Mouse (Mus musculus) large intestine, adult 2 months (tissue): ENCODE results near the gene Gtpbp1. TPM values are rescaled to one million over a fixed set of nuclear protein-coding genes. Genes with fewer than 3 reads are reported as not detected.
A peak's percentile ranks its signal among the peaks of the same experiment; 100 is the strongest.

ENCODE experiments used
- DNase-seq: peaks from one replicate; pipeline ENCODE4 v3.0.0-alpha.2; 2012; ENCODE audit warnings: low read depth, low spot score
- WGBS: fragments of 180-500 bp; shearing (Covaris S2); methylation state at CpG from one replicate; pipeline ENCODE4 v1.1.7; 2018; 5-methylcytosine and 5-hydroxymethylcytosine counted together
- polyA plus RNA-seq: library from polyadenylated mRNA; depleted of rRNA; stranded (reverse); fragments of >200 nt; gene quantifications from 2 replicates; pipeline ENCODE4 v1.2.3, GENCODE M21; 2012

Gtpbp1 gene
- polyA plus RNA-seq, 1 experiment, result 28.8 TPM

- no peak for DNase-seq
- WGBS, result 93% methylated on average over 5 of the region's 5 CpGs
Observed at GRCm38 (mm10) chr15:79708229-79708822, 17.7 kb downstream of the Gtpbp1 start.

GRCm38 (mm10) chr15:79715646-79716045, 25.0 kb downstream of the Gtpbp1 start:
- DNase-seq, result no peak
- 95% methylated on average over 7 of the region's 7 CpGs for WGBS

GRCm38 (mm10) chr15:79716710-79717109, 26.1 kb downstream of the Gtpbp1 start:
- no peak for DNase-seq

GRCm38 (mm10) chr15:79720267-79720666, 29.6 kb downstream of the Gtpbp1 start:
- no peak for DNase-seq
- WGBS, result 89% methylated on average over 8 of the region's 8 CpGs

More at GRCm38 (mm10) chr15:79716710-79717109, 26.1 kb downstream of the Gtpbp1 start:
- WGBS, result 94% methylated on average over 6 of the region's 6 CpGs

- DNase-seq, result no peak
- WGBS, result 83% methylated on average over 4 of the region's 4 CpGs
Observed at GRCm38 (mm10) chr15:79720796-79721195, 30.2 kb downstream of the Gtpbp1 start.

GRCm38 (mm10) chr15:79723439-79723838, 32.8 kb downstream of the Gtpbp1 start:
- no peak for DNase-seq
- 36% methylated on average over 1 of the region's 1 CpGs for WGBS

- no peak for DNase-seq
- 84% methylated on average over 11 of the region's 11 CpGs for WGBS
Observed at GRCm38 (mm10) chr15:79725190-79725789, 34.6 kb downstream of the Gtpbp1 start.

GRCm38 (mm10) chr15:79727840-79728239, 37.2 kb downstream of the Gtpbp1 start:
- DNase-seq, result no peak

GRCm38 (mm10) chr15:79728311-79728710, 37.7 kb downstream of the Gtpbp1 start:
- 87% methylated on average over 5 of the region's 5 CpGs for WGBS
- DNase-seq, result no peak

More at GRCm38 (mm10) chr15:79727840-79728239, 37.2 kb downstream of the Gtpbp1 start:
- WGBS, result 96% methylated on average over 6 of the region's 6 CpGs

- WGBS, result 54% methylated on average over 10 of the region's 10 CpGs
- no peak for DNase-seq
Observed at GRCm38 (mm10) chr15:79728731-79729388, 38.2 kb downstream of the Gtpbp1 start.

GRCm38 (mm10) chr15:79731554-79731953, 40.9 kb downstream of the Gtpbp1 start:
- 93% methylated on average over 7 of the region's 7 CpGs for WGBS
- DNase-seq, result no peak

- WGBS, result 96% methylated on average over 8 of the region's 8 CpGs
- DNase-seq, result no peak
Observed at GRCm38 (mm10) chr15:79733192-79733591, 42.5 kb downstream of the Gtpbp1 start.

GRCm38 (mm10) chr15:79733640-79734039, 43.0 kb downstream of the Gtpbp1 start:
- DNase-seq, result no peak

GRCm38 (mm10) chr15:79734311-79734710, 43.7 kb downstream of the Gtpbp1 start:
- no peak for DNase-seq
- WGBS, result 87% methylated on average over 8 of the region's 8 CpGs

More at GRCm38 (mm10) chr15:79733640-79734039, 43.0 kb downstream of the Gtpbp1 start:
- 74% methylated on average over 4 of the region's 4 CpGs for WGBS

GRCm38 (mm10) chr15:79740739-79741138, 50.1 kb downstream of the Gtpbp1 start:
- 39% methylated on average over 3 of the region's 3 CpGs for WGBS
- DNase-seq, result no peak

- WGBS, result under 1% methylated on average over 14 of the region's 14 CpGs
- peak; percentile 24 for DNase-seq
Observed at GRCm38 (mm10) chr15:79741173-79741858, 50.7 kb downstream of the Gtpbp1 start.

- under 1% methylated on average over 93 of the region's 93 CpGs for WGBS
- peak; percentile 55 for DNase-seq
Observed at GRCm38 (mm10) chr15:79741921-79742705, 51.5 kb downstream of the Gtpbp1 start, which contains the start of gene Sun2. TSS of gene Sun2 (minus strand) at chr15:79742536.

- DNase-seq, result no peak
- WGBS, result under 1% methylated on average over 23 of the region's 23 CpGs
Observed at GRCm38 (mm10) chr15:79742706-79743023, 52.0 kb downstream of the Gtpbp1 start.

- DNase-seq, result no peak
- 89% methylated on average over 11 of the region's 11 CpGs for WGBS
Observed at GRCm38 (mm10) chr15:79744001-79744400, 53.4 kb downstream of the Gtpbp1 start.

GRCm38 (mm10) chr15:79744742-79745141, 54.1 kb downstream of the Gtpbp1 start:
- DNase-seq, result peak; percentile 21

More at GRCm38 (mm10) chr15:79744742-79745141, 54.1 kb downstream of the Gtpbp1 start:
- WGBS, result 58% methylated on average over 8 of the region's 8 CpGs
